Mouse (Mus musculus) testis, adult 2 months (tissue): ENCODE measurements at regions not wholly inside any gene's neighbourhood (a gene's known extent, or its start where the extent isn't known, plus 50 kb on each side); places are given as distances from the start of the nearest gene placed in this dataset.

Experiments
- CTCF ChIP-seq: fragments of 200-500 bp; IDR thresholded peaks from 2 replicates; pipeline ENCODE4 v1.5.1; 2012; ENCODE audit warnings: low read depth, mild to moderate bottlenecking, inconsistent platforms, low read length, moderate library complexity; ENCODE audit not compliant: control insufficient read depth, insufficient read depth, insufficient replicate concordance
- POLR2A ChIP-seq: fragments of 200-500 bp; IDR thresholded peaks from 2 replicates; pipeline ENCODE4 v1.6.1; 2012; ENCODE audit warnings: low read depth, mild to moderate bottlenecking, inconsistent platforms, low read length, moderate library complexity; ENCODE audit not compliant: control insufficient read depth

DNA sequence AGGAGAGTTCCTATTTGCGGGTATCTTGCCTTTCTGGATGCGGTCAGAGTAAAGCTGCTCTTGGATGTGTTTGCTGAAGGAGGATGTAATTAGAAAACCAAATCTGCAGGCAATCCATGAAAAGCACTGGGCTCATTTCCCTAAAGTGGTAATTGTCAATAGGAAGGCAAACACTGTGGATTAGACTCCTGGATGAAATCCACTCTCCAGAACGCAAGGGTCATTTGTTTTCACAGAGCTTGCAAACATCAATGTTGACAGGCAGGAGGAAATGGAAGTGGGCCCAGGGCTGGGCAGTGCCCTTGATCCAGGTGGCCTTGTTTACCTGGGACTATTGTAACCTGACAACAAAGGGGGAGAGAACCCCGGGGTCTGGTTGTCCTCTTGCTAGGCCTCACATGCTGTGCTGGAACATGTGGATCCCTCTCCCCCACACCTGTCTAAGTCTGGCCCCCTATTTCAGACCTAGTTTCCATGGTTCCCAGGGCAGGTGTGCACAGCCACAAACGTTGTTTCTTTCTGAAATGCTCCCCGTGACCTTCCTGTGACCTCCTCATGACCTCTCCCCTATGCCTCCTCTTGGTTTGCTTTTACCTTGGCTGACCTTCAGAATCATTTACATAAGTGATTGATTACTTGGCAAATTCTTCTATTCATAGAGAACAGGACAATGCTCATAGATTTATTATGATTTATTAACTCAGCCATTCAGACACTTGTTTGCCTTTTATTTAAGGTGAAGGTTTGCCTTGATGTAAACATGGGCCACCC lies 197.9 kb upstream of the Cops8 start:
- TF ChIP-seq POLR2A (no peak), CTCF (no peak)
